Mouse (Mus musculus): Measurements from ENCODE around the gene Hist3h2ba.

The Hist3h2ba gene

GRCm38 (mm10) chr11:58965001-58965760 is 16.5 kb downstream of the Hist3h2ba start:
- DNase-seq = no peak

GRCm38 (mm10) chr11:58967346-58967745 is 18.6 kb downstream of the Hist3h2ba start:
- DNase-seq = peak; percentile 43

- no peak for DNase-seq
Measured at GRCm38 (mm10) chr11:58968551-58968950, 19.8 kb downstream of the Hist3h2ba start.

DNA sequence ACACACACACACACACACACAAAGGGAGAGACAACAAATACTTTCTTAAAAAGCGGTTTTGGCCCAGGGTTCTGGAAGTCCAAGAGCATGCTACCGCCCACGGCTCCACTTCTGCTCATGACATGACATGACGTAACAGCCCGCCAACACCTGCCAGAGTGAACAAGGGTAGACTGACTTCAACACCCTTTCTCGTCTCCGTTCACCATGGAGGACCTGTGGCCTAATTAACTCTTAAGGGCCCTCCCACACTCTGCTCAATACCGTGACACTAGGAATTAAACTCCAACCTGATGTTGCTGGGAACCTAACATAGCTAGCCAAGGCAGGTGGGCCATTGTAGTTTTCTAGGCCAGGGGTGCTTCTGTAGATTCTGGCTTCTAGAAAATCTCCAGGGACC is 20.3 kb downstream of the Hist3h2ba start:
- no peak for DNase-seq

DNA sequence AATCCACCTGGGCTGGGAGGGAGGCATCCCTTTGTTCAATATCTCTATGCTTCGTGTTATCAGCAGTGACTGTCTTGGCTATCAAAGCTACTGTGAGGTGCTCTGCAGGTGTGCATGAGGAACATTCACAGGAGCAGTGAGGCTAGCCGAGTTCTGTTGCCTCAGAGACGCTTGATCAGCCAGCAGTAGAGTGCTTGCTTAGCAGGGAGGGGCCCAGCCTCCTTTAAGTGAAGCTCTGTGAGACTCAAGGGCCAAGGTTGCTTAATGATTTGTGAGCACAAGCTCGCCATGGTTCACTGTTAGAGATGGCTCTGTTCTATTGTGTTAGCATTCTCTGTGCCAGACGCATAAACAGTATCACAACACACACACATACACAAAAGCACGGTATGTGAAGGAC is 20.9 kb downstream of the Hist3h2ba start:
- no peak for DNase-seq

- DNase-seq = no peak
Measured at GRCm38 (mm10) chr11:58970831-58971530, 22.3 kb downstream of the Hist3h2ba start.

GRCm38 (mm10) chr11:58971796-58972195 is 23.1 kb downstream of the Hist3h2ba start:
- DNase-seq = no peak

DNA sequence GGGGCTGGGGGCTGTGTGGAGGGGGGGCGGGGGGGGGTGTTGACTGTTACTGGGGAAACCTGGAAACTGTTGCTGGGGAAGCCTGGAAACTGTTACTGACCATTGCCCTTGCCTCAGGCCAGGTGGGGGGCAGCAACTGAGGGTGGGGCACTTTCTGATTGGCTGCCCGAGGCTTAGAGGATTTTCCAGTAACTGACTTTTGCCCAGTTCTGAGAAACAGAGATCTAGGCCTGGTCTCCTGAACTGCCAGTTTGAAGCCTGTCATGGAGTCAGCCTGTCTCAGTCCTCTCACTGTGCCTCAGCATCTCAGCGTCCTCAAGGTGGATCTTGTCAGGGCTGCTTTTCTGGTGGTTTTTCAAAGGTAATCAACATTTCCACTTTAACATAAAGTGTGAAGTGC is 25.7 kb downstream of the Hist3h2ba start:
- DNase-seq = no peak

GRCm38 (mm10) chr11:58977150-58977549 is 28.4 kb downstream of the Hist3h2ba start:
- DNase-seq = no peak

GRCm38 (mm10) chr11:58977607-58978026 is 28.9 kb downstream of the Hist3h2ba start:
- DNase-seq = no peak

- DNase-seq = peak; percentile 57
Measured at GRCm38 (mm10) chr11:58978027-58978705, 29.4 kb downstream of the Hist3h2ba start, which contains the start of gene Trim11. TSS of gene Trim11 (plus strand) at chr11:58978093.

DNA sequence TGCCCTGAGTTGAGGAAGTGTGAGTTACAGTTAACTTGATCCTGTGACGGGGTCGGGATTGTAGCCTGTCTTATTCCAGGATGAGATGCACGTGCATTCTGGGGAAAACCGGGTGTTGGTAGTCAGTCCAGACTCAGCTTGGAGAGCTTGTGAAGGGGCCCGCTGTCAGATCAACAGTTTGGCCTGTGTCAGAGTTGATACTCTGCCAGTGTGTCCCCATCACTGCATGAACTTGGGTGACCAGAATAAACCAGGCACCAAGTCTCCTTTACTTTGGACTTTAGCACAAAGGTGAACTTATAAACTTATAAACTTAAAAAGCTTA is 29.9 kb downstream of the Hist3h2ba start:
- DNase-seq = no peak

- no peak for DNase-seq
Measured at GRCm38 (mm10) chr11:58979183-58979582, 30.5 kb downstream of the Hist3h2ba start.

DNA sequence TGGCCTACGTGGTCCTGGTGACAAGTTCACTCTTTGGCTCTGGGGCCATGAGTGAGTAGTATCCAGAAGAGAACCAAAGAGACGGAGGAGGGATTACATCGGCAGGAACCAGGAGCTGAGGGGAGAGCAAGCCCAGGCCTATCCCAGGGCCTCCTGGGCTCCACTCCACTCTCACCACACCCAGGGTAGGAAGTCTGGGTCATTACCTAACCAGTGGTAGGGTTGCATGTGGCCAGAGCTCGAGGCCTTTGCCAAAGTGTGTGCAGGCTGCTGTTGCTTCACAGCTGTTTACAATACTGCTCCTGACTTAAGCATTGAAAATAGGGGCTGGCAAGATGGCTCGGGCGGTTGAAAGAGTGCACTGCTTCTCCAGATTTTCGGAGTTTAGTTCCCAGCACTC is 30.9 kb downstream of the Hist3h2ba start:
- DNase-seq = no peak

DNA sequence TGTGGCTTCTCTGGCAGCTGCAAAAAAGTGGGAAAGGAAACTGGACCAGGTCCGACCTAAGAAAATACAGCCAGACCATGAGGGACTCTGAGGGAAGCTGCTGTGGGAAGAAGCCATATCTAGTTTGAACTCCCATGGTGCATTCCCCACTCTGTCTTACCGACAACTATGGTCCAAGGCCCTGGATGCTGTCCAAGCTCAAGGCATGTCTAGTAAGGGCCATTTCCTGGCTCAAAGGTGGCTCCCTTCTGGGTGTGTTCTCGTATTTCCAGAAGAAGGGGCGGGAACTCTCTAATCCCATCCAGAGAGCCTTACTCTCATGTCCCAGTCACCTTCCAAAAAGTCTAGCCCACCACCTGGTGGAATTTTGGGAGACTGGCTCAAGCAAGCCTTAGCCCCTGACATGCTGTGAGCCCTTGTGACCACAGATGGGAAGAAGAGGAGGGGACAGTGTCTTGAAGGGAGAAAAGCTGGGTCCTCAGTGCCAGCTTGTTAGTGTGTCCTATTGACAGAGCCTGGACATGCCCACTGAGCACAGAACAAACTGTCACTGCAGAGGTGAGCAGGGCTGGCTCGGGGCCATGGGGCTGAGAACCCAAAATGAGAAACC is 31.8 kb downstream of the Hist3h2ba start:
- DNase-seq = no peak

- no peak for DNase-seq
Measured at GRCm38 (mm10) chr11:58981541-58982447, 33.1 kb downstream of the Hist3h2ba start.

DNA sequence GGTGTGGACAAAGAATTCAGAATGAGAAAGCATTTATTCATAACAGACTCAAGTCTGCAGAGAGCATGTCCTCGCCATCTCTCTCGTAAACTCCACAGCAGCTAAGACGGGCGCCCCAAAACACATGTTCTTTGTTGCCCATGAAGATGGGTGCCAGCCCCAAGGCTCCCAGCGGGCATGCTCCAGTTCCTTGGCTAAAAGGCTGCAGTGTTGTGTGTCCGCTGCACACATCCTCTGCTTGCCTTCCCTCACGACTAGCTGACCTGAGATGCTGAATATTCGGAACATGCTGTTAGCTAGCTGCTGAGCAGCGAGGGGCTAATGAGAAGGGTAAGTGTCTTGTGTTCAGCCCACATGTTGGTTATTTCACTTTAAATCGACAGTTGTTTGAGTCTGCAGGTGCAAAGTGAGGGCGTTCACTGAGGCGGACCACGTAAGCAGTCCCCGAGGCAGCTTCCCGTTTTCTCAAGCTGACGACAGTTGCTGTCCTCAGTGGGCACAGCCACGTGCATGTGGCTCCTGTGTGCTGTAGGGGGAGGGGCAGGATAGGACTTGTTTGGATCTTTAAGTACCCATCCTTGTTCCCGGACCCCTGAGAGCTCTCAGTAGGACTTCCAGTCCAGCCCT is 33.9 kb downstream of the Hist3h2ba start:
- DNase-seq = no peak

DNA sequence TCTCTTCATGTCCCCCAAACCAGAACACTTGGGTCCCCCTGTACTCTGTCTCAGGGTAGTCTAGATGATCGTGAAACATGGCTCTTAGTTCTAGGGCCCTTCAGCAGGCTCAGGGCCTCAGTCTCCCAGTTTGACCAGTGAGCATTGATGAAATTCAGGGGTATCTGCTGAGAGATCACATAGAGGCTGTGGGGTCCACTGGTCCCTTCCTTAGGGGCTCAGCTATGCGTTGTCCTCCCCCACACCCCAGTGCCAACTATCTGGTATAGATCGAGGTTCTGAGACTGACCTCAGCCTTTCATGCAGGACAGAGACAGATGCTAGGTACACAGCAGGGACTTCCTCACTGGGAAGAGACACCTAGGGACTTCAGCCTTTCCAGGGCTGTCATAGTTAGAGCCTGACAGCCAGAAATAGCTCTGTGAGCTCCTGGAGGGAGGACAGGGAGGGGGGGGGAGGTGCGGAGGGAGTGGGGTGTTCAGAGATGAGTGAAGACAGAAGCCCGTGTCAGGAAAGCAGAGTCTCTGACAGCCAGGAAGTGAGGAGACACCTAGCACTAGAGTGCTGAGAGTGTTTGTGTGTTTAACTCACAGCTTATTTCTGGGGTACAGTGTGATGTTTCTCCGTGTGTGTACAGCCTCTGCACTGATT is 35.1 kb downstream of the Hist3h2ba start:
- DNase-seq = no peak

- no peak for DNase-seq
Measured at GRCm38 (mm10) chr11:58984657-58985056, 35.9 kb downstream of the Hist3h2ba start.

DNA sequence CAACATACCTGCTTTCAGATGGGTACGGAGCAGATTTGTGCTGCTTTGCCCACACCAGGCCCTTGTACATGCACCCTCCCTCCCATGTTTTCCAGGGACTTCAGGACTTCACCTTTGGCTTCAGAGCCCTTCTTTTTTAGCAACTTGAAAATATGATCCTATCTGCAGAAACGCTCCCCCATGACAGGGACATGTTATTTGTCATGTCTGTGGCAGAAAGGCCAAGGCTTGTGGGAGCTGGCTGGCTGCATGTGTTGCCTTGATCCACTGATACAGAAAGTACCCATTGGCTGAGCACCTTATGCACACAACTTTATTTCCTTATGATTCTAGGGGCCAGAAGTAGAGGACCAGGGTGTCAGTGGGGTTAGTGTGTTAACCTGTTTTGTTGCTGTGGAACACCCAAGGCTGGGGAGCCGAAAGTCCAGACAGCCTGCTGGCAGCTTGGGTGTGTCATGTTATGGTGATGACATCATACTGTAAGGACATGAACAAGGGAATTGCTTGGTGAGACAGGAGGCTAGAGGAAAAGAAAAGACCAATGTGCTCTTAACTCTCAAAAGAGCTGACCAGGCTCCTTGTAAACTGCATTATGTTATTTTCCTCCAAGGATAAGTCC is 36.7 kb downstream of the Hist3h2ba start:
- no peak for DNase-seq

- DNase-seq = no peak
Measured at GRCm38 (mm10) chr11:58989166-58989565, 40.4 kb downstream of the Hist3h2ba start.
